Mouse (Mus musculus): ENCODE measurements around the gene Nsd2.

Nsd2 gene

DNA sequence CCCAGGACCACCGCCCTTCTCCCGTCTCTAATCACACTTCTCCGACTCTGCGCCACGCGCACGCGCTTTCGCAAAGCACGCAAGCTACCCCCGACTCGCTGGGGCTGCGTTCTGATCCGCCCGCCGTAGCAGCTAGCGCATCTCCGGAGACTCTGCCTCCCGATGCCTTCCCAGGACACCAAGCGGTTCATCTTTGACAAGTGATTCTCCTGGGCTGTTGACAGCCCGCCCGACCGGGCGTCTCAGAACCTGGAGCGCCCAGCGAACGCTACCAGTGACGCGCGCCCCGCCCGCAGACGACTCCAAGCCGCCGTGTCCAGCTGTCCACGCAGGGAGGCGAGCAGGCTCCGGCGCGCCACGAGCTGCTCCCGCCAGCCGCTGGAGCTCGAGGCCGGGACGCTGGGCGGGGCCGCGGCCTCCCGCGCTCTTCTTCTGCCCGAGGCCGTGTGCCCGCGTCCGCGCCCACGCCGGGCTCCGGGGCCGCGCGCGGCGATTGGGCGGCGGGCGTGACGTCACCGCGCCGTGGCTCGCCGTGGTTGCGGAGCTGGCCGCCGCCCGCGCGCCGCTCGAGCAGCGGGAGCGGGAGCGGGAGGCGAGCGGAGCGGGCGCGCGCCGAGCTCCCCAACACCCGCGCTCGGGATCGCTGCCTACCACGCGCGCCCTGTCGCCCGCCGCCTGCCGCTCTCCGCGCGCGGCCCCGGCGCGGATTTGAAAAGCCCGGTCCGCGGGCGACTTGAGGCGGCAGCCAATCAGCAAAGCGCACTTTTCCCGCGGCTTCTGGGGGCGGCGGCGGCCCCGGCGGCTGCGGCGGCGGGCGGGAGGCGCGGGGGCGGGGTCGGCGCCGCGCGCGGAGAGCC, at the start of gene Nsd2:
Gene Nsd2 (plus strand): TSS at position 850 of the 857 bp plus-strand sequence.
- peak; percentile 99 for DNase-seq

DNA sequence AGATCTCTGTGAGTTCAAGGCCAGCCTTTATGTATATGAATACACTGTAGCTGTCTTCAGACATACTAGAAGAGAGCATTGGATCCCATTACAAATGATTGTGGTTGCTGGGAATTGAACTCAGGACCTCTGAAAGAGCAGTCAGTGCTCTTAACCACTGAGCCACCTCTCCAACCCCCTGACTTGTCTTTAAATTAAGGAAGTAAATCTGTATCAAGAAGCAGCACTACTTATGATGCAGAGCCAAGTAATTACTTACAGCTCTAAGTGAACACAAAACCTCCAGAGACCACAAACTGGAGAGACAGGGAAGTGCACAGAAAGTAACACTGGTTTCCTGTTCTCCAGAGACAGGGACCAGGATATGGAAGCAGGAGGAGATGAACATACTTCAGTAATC, 43.3 kb upstream of the Nsd2 start:
- DNase-seq, result peak; percentile 65

DNA sequence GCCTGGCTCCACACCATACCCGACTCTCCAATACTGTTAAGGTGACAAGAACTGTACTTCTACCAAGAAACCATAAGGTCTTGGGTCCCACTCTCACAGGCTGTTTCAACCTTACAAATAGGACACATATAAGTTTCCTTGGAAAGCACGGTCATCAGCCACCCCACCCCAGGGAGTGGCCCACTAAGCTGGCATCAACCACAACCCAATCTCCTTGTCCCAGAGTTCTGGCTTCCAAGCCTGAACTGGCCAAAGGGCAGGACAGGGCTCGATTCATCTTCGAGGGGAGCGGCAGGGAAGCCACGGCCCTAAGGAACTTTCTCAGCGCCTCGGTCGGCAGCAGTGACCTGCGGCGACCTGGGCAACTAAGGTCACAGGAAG, 38.6 kb upstream of the Nsd2 start:
- no peak for DNase-seq

DNA sequence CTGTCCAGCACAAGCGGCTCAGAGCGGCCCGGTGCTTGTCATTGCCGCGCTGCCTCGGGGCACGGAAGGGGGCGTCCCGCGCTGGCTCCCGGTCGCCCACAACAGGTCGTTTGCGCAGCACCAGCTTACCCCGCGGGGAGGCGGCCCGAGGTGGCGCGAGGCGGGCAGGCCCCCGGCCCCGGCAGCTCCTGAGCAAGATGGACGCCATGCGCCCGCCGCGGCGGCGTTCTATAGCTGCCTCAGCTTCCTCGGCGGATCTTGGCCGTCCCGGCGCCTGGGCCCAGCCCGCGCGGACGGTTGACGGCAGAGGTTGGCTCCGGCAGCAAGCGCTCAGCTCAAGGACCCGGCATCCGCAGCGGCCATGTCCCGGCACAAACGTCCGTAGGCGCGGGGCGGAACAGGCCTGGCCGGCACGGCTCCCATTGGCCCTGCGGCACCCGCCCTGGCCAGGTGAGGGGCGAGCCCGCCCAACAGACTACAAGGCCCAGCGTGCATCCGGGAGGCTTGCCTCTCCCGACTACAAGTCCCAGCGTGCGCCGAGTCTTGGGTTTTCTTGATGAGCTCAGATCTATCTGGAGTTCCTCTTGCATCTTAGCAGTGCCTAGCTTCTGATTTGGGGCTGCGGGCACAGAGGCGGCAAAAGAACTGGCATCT, 38.1 kb upstream of the Nsd2 start, which contains the start of gene Letm1:
Gene Letm1 (minus strand): TSS at position 473 of the 654 bp plus-strand sequence.
- DNase-seq, result peak; percentile 100

DNA sequence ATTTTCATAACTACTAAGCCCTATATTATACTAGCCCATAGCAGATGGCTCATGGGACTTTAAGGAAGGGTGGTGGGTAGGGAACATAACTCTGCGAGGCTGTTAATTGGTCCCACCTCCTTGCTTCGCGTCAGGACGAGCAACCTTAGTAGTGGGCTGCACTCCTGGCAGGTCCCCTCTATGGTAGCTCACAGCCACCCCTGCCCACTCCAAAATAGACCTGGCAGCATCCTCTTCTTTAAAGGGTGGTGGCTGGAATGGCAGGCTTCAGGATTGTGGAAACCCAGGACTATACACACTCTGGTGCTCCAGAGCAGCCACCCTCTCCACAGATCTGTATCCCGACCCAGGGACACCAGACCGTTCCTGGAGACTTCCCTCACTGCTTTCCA, 37.5 kb upstream of the Nsd2 start:
- no peak for DNase-seq

DNA sequence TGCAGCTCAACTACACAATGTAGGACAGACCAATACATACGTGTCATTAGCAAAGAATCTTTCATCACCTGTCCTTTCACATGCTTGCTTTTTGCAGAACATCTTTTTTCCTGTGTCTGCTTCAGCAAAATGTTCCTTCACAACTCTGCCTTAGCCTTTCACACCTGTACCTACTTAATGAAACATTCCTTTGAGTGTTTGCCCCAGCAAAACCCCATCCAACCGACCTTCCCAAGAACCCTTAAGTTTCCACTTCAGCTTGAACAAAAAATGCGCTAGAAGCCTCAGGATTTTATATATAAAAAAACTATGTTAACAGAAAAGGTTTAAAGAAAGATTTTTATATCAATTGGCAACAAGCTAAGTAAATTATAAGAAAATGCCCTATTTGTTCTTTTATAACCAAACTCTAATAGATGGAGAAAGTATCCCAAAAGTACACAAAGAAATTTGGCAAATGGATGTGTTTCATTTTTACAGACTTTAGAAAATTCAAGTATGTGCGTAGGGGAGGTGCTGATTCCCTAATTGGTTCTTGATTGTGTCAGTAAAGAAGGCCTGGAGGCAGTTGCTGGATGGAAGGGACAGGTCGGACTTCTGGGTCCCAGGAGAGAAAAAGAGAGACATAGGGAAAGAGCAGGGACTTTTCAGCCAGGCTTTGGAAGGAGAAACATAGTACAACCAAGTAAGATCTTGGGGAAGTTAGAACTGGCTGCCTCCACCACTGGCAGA, 28.4 kb upstream of the Nsd2 start:
- DNase-seq, result peak; percentile 39

DNA sequence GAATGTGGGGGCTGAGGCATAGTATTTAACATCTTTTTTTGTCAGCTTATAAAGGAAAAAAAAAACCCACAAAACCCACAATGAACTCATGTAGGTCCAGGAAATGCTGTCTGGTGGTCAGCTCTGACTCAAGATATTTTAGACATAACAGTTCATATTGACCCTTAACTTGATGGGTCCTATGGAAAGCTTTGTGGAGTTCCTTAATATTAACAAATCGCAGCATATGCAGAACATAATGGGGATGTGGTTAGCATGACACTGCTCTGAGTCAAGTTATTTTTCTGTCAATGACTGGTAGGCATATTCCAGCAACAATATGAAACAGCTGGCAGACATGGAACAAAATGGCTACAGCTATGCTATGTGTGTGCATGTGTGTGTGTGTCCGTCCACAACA, 17.2 kb upstream of the Nsd2 start:
- DNase-seq, result peak; percentile 42

DNA sequence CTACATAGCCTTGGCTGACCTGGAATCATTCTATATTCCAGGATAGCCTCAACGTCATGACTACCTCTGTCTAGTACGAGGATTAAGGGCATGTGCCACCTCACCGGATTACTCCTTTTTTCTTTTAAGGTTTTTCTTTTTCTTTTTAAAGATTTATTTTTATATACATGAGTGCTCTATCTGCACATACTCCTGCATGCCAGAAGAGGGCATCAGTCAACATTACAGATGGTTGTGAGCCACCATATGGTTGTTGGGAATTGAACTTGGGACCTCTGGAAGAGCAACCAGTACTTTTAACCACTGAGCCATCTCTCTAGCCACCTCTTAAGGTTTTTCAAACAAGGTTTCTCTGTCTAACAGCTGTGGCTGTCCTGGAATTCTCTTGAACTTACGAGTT, 9.0 kb upstream of the Nsd2 start:
- DNase-seq, result no peak

DNA sequence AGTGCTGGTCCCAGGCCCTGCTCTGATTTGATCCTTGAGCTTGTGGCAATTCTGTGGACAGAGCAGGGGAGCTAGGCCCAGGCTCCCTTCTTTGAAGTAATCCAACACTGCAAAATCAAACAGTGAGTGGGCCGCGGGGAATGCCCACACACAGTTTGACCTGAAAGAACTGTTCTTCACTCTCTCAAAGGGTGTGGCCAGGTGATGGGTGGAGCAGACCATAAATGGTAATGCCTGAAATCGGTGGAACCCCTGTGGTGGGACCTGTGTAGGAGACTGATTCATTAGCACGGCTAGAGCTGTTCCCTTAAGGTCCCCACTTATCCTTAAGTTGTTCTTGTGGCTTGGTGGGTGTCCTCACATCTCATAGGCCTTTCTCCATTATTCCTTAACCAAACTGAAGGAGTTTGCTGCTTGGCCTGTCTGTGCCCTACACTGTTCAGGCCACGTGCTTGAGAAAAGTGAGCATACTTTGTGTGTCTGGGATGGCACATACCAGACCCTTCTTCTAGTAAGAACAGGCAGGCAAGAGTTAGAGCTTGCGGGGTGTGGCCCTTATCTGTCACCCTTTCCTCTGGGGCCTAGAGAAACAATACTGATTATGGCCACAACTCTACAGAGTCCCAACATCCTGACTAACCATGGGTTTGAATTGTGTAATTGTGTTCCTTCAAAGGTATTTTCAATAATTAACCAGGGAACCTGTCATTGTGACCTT, 4.4 kb upstream of the Nsd2 start:
- peak; percentile 76 for DNase-seq

DNA sequence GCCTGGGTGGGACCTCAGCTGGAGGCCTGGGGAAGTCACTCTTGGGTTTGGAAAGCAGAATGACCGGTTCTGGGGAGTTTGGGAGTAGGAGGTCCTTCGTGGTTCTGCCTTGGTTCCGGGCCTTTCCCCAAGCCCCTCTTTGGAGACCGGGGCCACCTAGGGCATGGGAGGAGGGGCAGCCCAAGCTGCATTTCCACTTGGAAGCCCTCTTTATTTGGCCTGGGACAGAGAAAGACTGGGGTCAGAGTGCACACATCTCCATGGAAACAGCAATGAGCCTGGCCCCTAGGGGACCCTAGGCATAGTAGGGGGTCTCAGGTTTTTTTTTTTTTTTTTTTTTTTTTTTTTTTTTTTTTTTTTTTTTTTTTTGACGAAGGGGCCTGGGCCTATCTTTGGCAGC, 2.4 kb upstream of the Nsd2 start:
- DNase-seq, result peak; percentile 81

DNA sequence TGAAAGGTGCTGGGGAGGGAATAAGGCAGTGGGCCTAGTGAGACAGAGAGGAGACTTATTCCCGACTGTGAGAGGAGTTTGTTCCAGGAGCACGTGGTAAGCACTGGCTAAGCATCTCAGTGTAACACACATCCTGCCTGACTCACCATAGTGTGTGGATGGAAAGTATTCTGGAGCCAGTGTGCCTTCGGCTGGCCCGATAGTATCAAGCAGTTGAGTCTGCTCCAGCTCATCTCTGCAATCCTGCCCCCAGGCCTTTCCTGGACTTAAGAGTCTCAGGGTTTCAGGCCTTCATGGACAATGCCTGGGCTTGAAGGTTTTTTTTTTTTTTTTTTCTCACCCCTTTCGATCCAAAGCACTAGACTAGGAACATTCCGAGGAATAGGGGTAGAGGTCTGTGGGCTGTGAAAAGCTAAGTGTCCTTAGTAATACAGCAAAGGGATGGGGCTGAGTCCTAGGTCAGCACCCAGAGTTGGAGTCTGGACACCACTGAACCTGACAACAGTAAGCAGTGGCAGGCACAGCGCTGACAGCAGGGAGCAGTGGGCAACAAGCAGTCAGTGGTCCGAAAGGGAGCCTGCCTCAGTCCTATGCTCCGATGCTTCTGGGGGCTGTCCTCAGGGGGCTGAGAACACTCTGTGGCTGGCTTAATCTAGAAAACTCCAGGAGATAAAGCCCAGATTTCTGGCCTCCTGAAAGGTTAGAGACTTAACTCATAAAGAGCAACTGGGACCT, 1.2 kb upstream of the Nsd2 start:
- DNase-seq, result peak; percentile 91

DNA sequence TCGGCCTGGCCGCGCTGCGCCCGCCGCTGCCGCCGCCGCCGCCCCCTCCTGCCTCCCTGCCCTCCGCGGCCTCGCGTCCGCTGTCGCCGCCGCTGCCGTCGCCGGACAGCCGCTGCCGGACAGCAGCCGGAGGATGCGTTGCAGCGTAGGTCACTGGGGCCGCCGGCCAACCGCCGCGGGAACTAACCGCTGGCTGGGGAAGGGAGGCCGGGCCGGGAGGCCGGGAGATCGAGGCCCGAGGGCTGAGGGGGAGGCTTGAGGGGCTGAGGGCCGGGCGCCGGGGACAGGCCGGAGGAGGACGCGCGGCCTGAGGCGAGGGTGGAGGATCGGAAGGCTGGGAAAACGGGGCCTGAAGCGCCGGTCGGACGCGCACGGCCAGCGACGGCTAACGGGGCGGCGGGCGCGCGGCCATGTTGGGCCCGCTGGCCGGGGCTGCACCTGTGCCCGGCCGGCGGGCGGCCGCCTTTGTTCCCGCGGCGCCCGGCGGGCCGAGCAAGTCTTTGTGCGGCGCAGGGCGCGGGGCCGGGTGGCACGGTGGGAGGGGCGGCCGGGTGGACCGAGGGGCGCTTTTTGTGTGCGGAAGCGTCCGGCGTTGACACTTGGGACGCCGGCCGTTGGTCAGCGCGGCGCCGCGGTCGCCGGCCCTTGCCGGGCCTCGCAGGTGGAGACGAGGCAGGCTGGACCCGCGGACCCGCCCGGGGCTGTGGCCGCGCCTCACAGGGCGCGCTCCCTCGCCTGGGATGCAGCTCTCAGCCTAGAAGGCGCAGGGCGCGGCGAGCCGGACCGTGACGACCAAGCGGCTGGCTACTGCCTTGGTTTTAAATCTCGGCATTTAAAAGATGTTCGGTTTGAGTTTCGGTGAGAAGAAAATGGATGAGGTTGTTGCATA, 452 bp downstream of the Nsd2 start:
- DNase-seq, result peak; percentile 94

DNA sequence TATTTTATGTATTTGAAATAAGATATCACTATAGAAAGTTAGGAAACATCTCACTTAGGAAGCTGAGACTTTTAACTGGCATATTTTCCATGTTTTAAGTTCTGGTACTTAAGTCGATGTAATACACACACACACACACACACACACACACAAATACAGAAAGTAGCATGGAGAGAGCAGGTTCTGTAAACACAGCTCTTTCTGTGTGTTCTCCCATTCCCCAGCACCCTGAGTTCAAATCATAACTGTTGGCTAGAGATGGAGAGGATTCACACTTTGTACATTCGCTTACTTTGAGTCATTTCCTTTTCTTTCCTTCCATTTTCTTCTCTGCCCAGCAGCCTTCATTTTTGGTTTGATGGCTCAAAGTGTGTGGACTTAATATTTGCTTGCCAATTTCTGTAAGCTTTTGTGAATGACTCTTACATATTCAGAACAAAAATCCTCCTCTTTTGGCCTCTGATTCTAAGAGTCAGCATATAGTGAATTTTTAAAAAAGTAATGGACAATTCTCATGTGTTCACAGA, 1.4 kb downstream of the Nsd2 start:
- peak; percentile 65 for DNase-seq

DNA sequence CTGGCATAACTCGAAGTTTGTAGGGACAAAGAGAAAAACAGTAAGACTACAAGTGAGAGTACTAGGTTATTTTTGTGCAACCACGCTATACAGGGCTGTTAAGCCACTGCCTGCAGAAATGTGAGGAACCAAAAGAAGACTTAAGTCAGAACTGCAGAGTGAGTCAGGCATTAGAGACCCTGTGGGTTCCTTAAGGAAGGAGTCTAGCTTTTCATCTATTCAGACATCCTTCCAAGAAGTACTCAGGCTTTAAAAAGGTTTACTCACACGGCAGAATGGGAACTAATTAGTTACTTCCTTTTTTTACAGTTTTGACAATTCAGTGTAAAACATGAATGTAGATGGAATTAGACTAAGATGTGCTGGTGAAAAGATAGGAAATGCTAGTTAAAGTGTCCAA, 1.9 kb downstream of the Nsd2 start:
- DNase-seq, result peak; percentile 21

DNA sequence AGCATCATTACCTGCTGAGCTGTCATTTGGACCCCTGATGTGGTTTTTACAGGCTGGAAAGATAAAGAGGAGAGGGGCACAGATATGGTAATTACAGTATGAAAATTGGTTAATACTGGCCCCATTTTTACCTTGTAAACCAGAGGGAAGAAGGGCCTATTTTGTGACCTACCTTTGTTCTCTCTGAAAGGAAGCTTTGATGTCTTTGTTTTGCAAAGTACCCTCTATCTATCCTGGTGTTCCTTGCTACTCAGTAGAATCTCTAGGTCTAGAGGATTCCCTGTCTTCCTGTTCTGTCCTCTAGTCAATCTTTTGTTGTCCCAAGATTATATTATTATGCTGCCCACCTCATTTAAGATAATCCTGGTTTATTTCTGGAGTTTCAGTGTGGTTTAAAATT, 5.5 kb downstream of the Nsd2 start:
- DNase-seq, result no peak

DNA sequence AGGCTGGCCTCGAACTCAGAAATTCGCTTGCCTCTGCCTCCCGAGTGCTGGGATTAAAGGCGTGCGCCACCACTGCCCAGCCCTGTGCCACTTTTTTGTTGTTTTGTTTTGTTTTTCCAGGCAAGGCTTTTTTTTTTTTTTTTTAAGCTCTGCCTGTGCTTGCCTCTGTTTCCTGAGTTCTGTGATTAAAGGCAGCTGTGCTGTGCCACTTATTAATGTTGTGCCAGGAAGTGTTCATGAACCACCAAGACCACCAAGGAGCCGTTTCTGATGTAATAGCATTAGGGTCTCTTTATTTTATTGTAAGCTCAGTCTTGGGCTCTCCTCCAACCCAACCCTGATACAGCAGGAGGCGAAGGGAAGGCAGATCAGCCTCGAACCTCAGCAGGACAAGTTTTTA, 7.6 kb downstream of the Nsd2 start:
- DNase-seq, result peak; percentile 19

DNA sequence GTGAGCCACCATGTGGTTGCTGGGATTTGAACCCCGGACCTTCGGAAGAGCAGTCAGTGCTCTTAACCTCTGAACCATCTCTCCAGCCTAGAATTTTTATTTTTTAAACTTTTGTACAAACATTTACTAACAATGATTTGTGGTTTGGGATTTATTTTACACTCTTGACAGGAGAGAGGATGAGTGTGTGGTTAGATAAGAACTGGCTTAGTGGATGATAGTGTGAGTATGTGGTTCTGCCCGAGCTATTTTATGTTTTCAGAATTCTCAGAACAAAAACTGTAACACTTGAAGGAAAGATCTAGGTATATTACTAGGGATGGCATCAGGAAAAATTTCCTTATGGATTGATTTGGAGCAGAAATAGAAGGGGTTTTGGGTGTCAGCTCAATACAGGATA, 9.4 kb downstream of the Nsd2 start:
- peak; percentile 9 for DNase-seq

DNA sequence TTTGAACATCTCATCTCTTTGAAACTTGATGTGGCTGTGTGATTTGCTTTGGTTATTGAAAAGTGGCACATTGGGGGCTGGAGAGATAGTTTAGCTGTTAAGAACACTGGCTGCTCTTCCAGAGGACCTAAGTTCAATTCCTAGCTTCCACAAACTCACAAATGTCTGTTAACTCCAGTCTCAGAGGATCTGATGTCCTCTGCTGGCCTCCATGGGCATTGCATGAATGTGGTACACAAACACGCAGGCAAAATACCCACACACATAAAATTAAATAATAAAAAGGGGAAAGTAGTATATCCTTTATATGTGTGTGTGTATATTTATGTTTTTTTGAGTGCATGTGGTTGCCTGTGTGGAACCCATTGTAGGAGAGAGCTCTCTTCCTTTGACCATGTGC, 10.3 kb downstream of the Nsd2 start:
- no peak for DNase-seq

DNA sequence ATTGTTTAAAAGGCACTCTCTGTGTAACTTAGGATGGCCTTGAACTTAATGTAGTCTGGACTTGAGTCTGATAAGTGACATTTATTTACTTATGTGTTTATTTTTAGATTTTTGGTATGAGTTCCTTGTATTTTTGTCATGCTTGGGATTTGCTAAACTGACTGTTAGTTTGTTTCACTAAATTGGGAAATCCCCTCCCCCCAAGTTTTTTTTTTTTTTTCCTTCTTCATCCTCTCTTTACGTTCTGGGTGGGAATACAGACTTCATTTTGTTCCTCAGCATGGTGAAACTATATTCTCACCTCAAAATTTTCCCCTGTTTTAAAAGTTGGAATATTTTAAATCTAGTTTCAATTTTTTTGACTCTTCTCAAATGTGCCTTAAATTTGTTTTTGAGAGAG, 20.8 kb downstream of the Nsd2 start:
- DNase-seq, result no peak

DNA sequence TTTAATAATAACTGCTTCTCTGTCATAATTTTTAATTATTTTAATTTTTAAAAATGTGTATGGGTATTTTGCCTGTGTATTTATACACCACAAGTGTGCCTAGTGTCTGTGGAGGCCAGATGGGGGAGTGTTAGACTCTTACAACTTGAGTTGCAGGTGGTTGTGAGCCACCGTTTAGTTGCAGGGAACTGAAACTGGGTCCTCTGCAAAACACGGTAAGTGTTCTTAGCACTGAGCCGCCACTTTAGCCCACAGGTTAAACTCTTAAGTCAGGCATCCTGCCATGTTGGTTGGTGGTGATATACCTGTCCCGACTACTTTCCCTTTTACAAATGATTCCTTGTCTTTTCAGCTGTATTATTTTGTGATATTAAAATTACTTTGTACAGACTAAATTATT, 22.0 kb downstream of the Nsd2 start:
- no peak for DNase-seq

DNA sequence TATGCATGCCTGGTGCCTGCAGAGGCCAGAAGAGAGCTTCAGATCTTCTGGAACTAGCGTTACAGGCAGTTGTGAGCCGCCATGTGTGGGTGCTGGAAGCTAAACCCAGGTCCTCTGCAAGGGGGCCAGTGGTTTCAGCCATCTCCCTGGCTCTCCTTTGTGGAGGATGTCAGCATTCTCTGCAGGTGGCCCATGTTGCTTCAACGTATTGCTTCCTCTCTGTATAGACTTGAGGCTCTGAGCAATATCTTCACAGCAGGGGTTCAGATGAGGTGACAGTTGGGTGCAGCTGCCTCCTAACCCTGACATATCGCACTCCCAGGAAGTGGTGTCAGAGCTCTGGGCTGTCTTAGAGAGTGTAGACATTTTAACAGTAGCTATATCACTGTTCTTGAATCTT, 30.9 kb downstream of the Nsd2 start:
- peak; percentile 84 for DNase-seq
